Mouse (Mus musculus) MEL (cell line): ENCODE data around the gene Rasl11a. TPM values are rescaled to one million over a fixed set of nuclear protein-coding genes. Genes with fewer than 3 reads are reported as not detected.
A peak's percentile ranks its signal among the peaks of the same experiment; 100 is the strongest.

Source experiments
- DNase-seq: peaks from one replicate; pipeline ENCODE4 v3.0.0; 2011; ENCODE audit warnings: low read depth, low spot score
- H3K27ac ChIP-seq: 2 replicates; pipeline ENCODE4 v1.5.1; 2012; ENCODE audit warnings: low read depth, mild to moderate bottlenecking, control low read depth, low read length, moderate library complexity; ENCODE audit not compliant: control insufficient read depth
- H3K27me3 ChIP-seq, 2 experiments: fragments of 150-350 bp in 1 of 2; sonication (generic) in 1 of 2; 2 replicates each; pipeline ENCODE4 v1.6.1; 2012; ENCODE audit warnings: low read length in 2 of 2, mild to moderate bottlenecking in 2 of 2, improper control_type of control experiment in 1 of 2, moderate library complexity in 1 of 2; ENCODE audit not compliant: insufficient read depth in 2 of 2, control insufficient read depth in 1 of 2
- H3K36me3 ChIP-seq, 2 experiments: 2 replicates each; pipeline ENCODE4 v1.6.1; 2012 to 2014; ENCODE audit warnings: low read length in 2 of 2, improper control_type of control experiment in 1 of 2, inconsistent platforms in 1 of 2, mild to moderate bottlenecking in 1 of 2; ENCODE audit not compliant: insufficient read depth in 2 of 2, control insufficient read depth in 1 of 2
- H3K4me1 ChIP-seq, 2 experiments: fragments of 150-350 bp in 1 of 2; sonication (generic) in 1 of 2; 2 replicates each; pipeline ENCODE4 v1.6.1; 2012; ENCODE audit warnings: low read length in 2 of 2, improper control_type of control experiment in 1 of 2, mild to moderate bottlenecking in 1 of 2; ENCODE audit not compliant: insufficient read depth in 2 of 2, control insufficient read depth in 1 of 2
- H3K4me3 ChIP-seq, 2 experiments: fragments of 150-350 bp in 1 of 2; sonication (generic) in 1 of 2; 2 replicates each; pipeline ENCODE4 v1.5.1; 2012; ENCODE audit warnings: low read depth in 2 of 2, low read length in 2 of 2, mild to moderate bottlenecking in 2 of 2, moderate library complexity in 2 of 2, control low read depth in 1 of 2, improper control_type of control experiment in 1 of 2; ENCODE audit not compliant: control insufficient read depth in 1 of 2, insufficient read depth in 1 of 2
- H3K79me2 ChIP-seq: 2 replicates; pipeline ENCODE4 v1.6.1; 2012; ENCODE audit warnings: mild to moderate bottlenecking, low read length, moderate library complexity; ENCODE audit not compliant: control insufficient read depth, poor library complexity, insufficient read depth
- H3K9ac ChIP-seq: 2 replicates; pipeline ENCODE4 v1.6.1; 2012; ENCODE audit warnings: low read depth, mild to moderate bottlenecking, control low read depth, low read length, moderate library complexity; ENCODE audit not compliant: control insufficient read depth, poor library complexity, severe bottlenecking
- H3K9me3 ChIP-seq: fragments of 150-350 bp; sonication (generic); replicated peaks from 2 replicates; pipeline ENCODE4 v1.6.1; 2012; ENCODE audit warnings: mild to moderate bottlenecking, low read length, improper control_type of control experiment, moderate library complexity; ENCODE audit not compliant: insufficient read depth
- BHLHE40 ChIP-seq: IDR thresholded peaks from 2 replicates; pipeline ENCODE4 v1.6.1; 2012; ENCODE audit warnings: low read depth, mild to moderate bottlenecking, inconsistent platforms, low read length, improper control_type of control experiment, borderline replicate concordance
- CHD2 ChIP-seq: IDR thresholded peaks from 2 replicates; pipeline ENCODE4 v1.6.1; 2011; ENCODE audit warnings: low read length, improper control_type of control experiment
- E2F4 ChIP-seq: IDR thresholded peaks from 2 replicates; pipeline ENCODE4 v1.6.1; 2011; ENCODE audit warnings: low read depth, low read length, improper control_type of control experiment, borderline replicate concordance
- ELF1 ChIP-seq: IDR thresholded peaks from 2 replicates; pipeline ENCODE4 v1.6.1; 2014; ENCODE audit warnings: low read depth, mild to moderate bottlenecking, inconsistent platforms, low read length, improper control_type of control experiment, moderate library complexity
- EP300 ChIP-seq, 2 experiments: IDR thresholded peaks; 2 replicates each; pipeline ENCODE4 v1.6.1; 2011; ENCODE audit warnings: improper control_type of control experiment in 2 of 2, low read length in 2 of 2, low read depth in 1 of 2, mild to moderate bottlenecking in 1 of 2
- ETS1 ChIP-seq: IDR thresholded peaks from 2 replicates; pipeline ENCODE4 v1.6.1; 2012; ENCODE audit warnings: low read depth, mild to moderate bottlenecking, inconsistent platforms, low read length, improper control_type of control experiment, moderate library complexity
- GATA1 ChIP-seq: IDR thresholded peaks from 2 replicates; pipeline ENCODE4 v1.6.1; 2011; ENCODE audit warnings: low read depth, low read length, improper control_type of control experiment
- HCFC1 ChIP-seq: IDR thresholded peaks from 2 replicates; pipeline ENCODE4 v1.6.1; 2012; ENCODE audit warnings: low read depth, mild to moderate bottlenecking, inconsistent platforms, low read length, improper control_type of control experiment, moderate library complexity
- JUND ChIP-seq: IDR thresholded peaks from 2 replicates; pipeline ENCODE4 v1.6.1; 2011; ENCODE audit warnings: low read depth, mild to moderate bottlenecking, improper control_type of control experiment, low read length
- KAT2A ChIP-seq: conservative IDR thresholded peaks from 2 replicates; pipeline ENCODE4 v1.6.1; 2012; ENCODE audit warnings: low read depth, low read length, improper control_type of control experiment, inconsistent platforms
- MAFK ChIP-seq: IDR thresholded peaks from 2 replicates; pipeline ENCODE4 v1.6.1; 2011; ENCODE audit warnings: low read depth, mild to moderate bottlenecking, low read length, improper control_type of control experiment, borderline replicate concordance
- MAX ChIP-seq: IDR thresholded peaks from 2 replicates; pipeline ENCODE4 v1.6.1; 2011; ENCODE audit warnings: low read length, improper control_type of control experiment
- MAZ ChIP-seq: IDR thresholded peaks from 2 replicates; pipeline ENCODE4 v1.6.1; 2012; ENCODE audit warnings: low read depth, mild to moderate bottlenecking, inconsistent platforms, low read length, improper control_type of control experiment
- MEF2A ChIP-seq: IDR thresholded peaks from 2 replicates; pipeline ENCODE4 v1.6.1; 2014; ENCODE audit warnings: low read depth, mild to moderate bottlenecking, inconsistent platforms, low read length, improper control_type of control experiment; ENCODE audit not compliant: poor library complexity, insufficient replicate concordance, severe bottlenecking; ENCODE audit errors: extremely low read depth
- MXI1 ChIP-seq: IDR thresholded peaks from 2 replicates; pipeline ENCODE4 v1.6.1; 2011; ENCODE audit warnings: mild to moderate bottlenecking, low read depth, low read length, improper control_type of control experiment
- MYC ChIP-seq: IDR thresholded peaks from 2 replicates; pipeline ENCODE4 v1.6.1; 2011; ENCODE audit warnings: low read depth, mild to moderate bottlenecking, low read length, improper control_type of control experiment, moderate library complexity
- POLR2A ChIP-seq, 2 experiments: IDR thresholded peaks; 2 replicates each; pipeline ENCODE4 v1.6.1; 2011 to 2012; ENCODE audit warnings: low read length in 2 of 2, mild to moderate bottlenecking in 2 of 2, control low read depth in 1 of 2, improper control_type of control experiment in 1 of 2, low read depth in 1 of 2, moderate library complexity in 1 of 2; ENCODE audit not compliant: control insufficient read depth in 1 of 2, insufficient read depth in 1 of 2, poor library complexity in 1 of 2
- RCOR1 ChIP-seq: IDR thresholded peaks from 2 replicates; pipeline ENCODE4 v1.6.1; 2012; ENCODE audit warnings: low read depth, mild to moderate bottlenecking, inconsistent platforms, low read length, improper control_type of control experiment
- SIN3A ChIP-seq: IDR thresholded peaks from 2 replicates; pipeline ENCODE4 v1.6.1; 2012; ENCODE audit warnings: low read length, improper control_type of control experiment, inconsistent platforms
- SMC3 ChIP-seq: IDR thresholded peaks from 2 replicates; pipeline ENCODE4 v1.6.1; 2011; ENCODE audit warnings: low read depth, low read length, improper control_type of control experiment
- TBP ChIP-seq: IDR thresholded peaks from 2 replicates; pipeline ENCODE4 v1.8.0; 2011; ENCODE audit warnings: low read depth, low read length, improper control_type of control experiment
- TCF12 ChIP-seq: IDR thresholded peaks from 2 replicates; pipeline ENCODE4 v1.6.1; 2014; ENCODE audit warnings: low read depth, mild to moderate bottlenecking, inconsistent platforms, low read length, improper control_type of control experiment, moderate library complexity
- UBTF ChIP-seq: IDR thresholded peaks from 2 replicates; pipeline ENCODE4 v1.6.1; 2012; ENCODE audit warnings: low read depth, mild to moderate bottlenecking, inconsistent platforms, low read length, improper control_type of control experiment, moderate library complexity, borderline replicate concordance; ENCODE audit not compliant: insufficient read depth
- USF1 ChIP-seq: IDR thresholded peaks from 2 replicates; pipeline ENCODE4 v1.6.1; 2014; ENCODE audit warnings: low read depth, mild to moderate bottlenecking, inconsistent platforms, low read length, improper control_type of control experiment, moderate library complexity
- ZC3H11A ChIP-seq: IDR thresholded peaks from 2 replicates; pipeline ENCODE4 v1.6.1; 2012; ENCODE audit warnings: low read depth, mild to moderate bottlenecking, inconsistent platforms, low read length, improper control_type of control experiment
- ZKSCAN1 ChIP-seq: IDR thresholded peaks from 2 replicates; pipeline ENCODE4 v1.6.1; 2012; ENCODE audit warnings: low read depth, mild to moderate bottlenecking, inconsistent platforms, low read length, improper control_type of control experiment, moderate library complexity
- polyA plus RNA-seq, 2 experiments: library from polyadenylated mRNA; stranded (reverse) in 1 of 2; unstranded in 1 of 2; fragments of >175 nt in 1 of 2; fragments of >200 nt in 1 of 2; gene quantifications; 2 replicates each; pipeline versions ENCODE4 v1.2.1 to v1.2.4; 2012; ENCODE audit warnings: low replicate concordance in 2 of 2, low read depth in 1 of 2; ENCODE audit not compliant: insufficient read length in 2 of 2, insufficient read depth in 1 of 2, missing spikeins in 1 of 2
- total RNA-seq: library from RNA; depleted of rRNA; stranded (reverse); fragments of 300-350 nt; gene quantifications from 2 replicates; pipeline ENCODE4 v1.2.3, GENCODE M21; 2012

Rasl11a gene
- total and polyA plus RNA-seq, 3 experiments: 1.1 to 2.3 TPM; not detected in 1

GRCm38 (mm10) chr5:146817583-146817982 is 27.3 kb upstream of the Rasl11a start:
- Histone ChIP-seq H3K4me3 (no peak overlapping the region), H3K79me2 (no peaks in the 10 kb centered on the region), H3K4me1 (peaks cover 3 to 11% of the 10 kb centered on the region in 2 experiments), H3K27ac (no peak overlapping the region), H3K36me3 (peaks cover 0 to 11% of the 10 kb centered on the region in 2 experiments; a peak in 2 of 4 replicates), H3K27me3 (no peaks in the 10 kb centered on the region), H3K9ac (no peak overlapping the region), H3K9me3 (no peaks in the 10 kb centered on the region)
- DNase-seq: no peak
- no peak for TF ChIP-seq ZC3H11A
- TF ChIP-seq ZKSCAN1: no peak

- Histone ChIP-seq H3K4me1 (peaks cover 5 to 16% of the 10 kb centered on the region in 2 experiments), H3K27ac (peak overlapping the region; percentile 71), H3K9me3 (no peaks in the 10 kb centered on the region), H3K27me3 (no peaks in the 10 kb centered on the region), H3K4me3 (peak overlapping the region; percentile 5 to 7; a peak in 2 of 4 replicates), H3K36me3 (peaks cover 0 to 11% of the 10 kb centered on the region in 2 experiments; a peak in 2 of 4 replicates), H3K9ac (peak overlapping the region; percentile 18), H3K79me2 (no peaks in the 10 kb centered on the region)
- DNase-seq: peak; percentile 98
- TF ChIP-seq E2F4: no peak
- 0 out of 2 replicates have a peak, but pooled peaks have one; percentile 12 for TF ChIP-seq SMC3
- TF ChIP-seq EP300 (IDR thresholded peaks at IDR 0.05; ENCODE audit: low read depth in 1 of 2, low read length in 2 of 2): peak; percentile 85 to 88
- peak; percentile 81; the same call in 1 of the 2 replicates for TF ChIP-seq MEF2A
- no peak for TF ChIP-seq MAX
- TF ChIP-seq CHD2: peak; percentile 88
- no peak; the same call in 1 of the 2 replicates for TF ChIP-seq JUND
- TF ChIP-seq SIN3A: peak; percentile 88
- peak; percentile 24; the same call in 1 of the 2 replicates for TF ChIP-seq MAFK
- TF ChIP-seq POLR2A (IDR thresholded peaks at IDR 0.05; ENCODE audit: control insufficient read depth in 1 of 2, insufficient read depth in 1 of 2, low read depth in 1 of 2, low read length in 2 of 2, poor library complexity in 1 of 2): 0 out of 4 replicates have a peak, but pooled peaks of 1 of the 2 experiments have one; percentile 39
- TF ChIP-seq TCF12: peak; percentile 72
- peak; percentile 98 for TF ChIP-seq RCOR1
- TF ChIP-seq TBP: peak; percentile 65
- peak; percentile 81 for TF ChIP-seq BHLHE40
- TF ChIP-seq MYC: peak; percentile 72
- TF ChIP-seq KAT2A: no peak
- TF ChIP-seq GATA1: peak; percentile 95
- 0 out of 2 replicates have a peak, but pooled peaks have one; percentile 41 for TF ChIP-seq ELF1
- TF ChIP-seq UBTF: no peak
- peak; percentile 76 for TF ChIP-seq MXI1
- no peak for TF ChIP-seq USF1
- peak; percentile 97 for TF ChIP-seq ETS1
- peak; percentile 66; the same call in 1 of the 2 replicates for TF ChIP-seq HCFC1
- TF ChIP-seq MAZ: peak; percentile 95
These were observed 25.8 kb upstream of the Rasl11a start for GRCm38 (mm10) chr5:146818906-146819623.
